Mouse (Mus musculus) central nervous system, embryonic 11.5 days (tissue): ENCODE data around the gene Myrip. TPM values are rescaled to one million over a fixed set of nuclear protein-coding genes. Genes with fewer than 3 reads are reported as not detected.

ENCODE experiments used
- polyA plus RNA-seq: library from polyadenylated mRNA; depleted of rRNA; stranded (reverse); fragments of >200 nt; gene quantifications from 2 replicates; pipeline ENCODE4 v1.2.3, GENCODE M21; 2012; rRNA removed

Gene Myrip
- polyA plus RNA-seq: 0.97 and 1.6 TPM in 2 replicates

DNA sequence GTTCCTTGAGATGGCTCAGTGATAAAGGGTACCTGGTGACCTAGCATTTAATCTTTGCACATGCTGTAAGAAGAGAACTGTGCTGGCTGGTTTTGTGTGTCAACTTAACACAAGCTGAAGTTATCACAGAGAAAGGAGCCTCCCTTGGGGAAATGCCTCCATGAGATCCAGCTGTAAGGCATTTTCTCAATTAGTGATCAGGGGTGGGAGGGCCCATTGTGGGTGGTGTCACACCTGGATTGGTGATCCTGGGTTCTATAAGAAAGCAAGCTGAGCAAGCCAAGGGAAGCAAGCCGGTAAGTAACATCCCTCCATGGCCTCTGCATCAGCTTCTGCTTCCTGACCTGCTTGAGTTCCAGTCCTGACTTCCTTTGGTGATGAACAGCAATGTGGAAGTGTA, at the start of gene Myrip:
TSS of gene Myrip (plus strand) at position 301 of the 400 bp plus-strand sequence.

DNA sequence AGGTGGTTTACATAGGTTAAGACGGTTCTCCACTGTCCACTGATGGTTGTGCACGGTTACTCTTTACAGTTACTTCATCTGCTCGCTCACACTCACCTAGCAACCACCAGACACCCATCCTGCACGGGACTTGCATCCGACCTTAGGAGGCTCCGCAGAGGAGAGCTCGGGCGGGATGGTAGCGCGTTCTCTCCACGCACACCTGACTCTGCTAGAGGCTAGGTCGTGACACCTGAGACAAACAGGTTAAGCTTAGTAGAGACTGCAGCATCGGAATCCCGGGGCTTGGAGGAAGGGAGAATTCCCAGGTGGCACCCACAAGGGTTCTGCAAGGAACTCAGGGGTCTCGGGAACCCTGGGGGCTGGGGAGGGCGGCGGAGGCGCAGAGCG, 190.7 kb downstream of the Myrip start, which contains the start of gene Eif1b:
TSS of gene Eif1b (plus strand) at position 223 of the 390 bp plus-strand sequence.

Other genes starting within 250 kb of the Myrip start
- 2.8 and 4.7 TPM in 2 replicates for gene Cx3cr1, start 231.6 kb upstream of the Myrip start, polyA plus RNA-seq
- gene Ccr8, start 209.4 kb upstream of the Myrip start, polyA plus RNA-seq: not detected in 2 replicates
- gene Slc25a38, start 191.1 kb upstream of the Myrip start, polyA plus RNA-seq: 34.7 and 35.3 TPM in 2 replicates
- gene Rpsa, start 173.8 kb upstream of the Myrip start, polyA plus RNA-seq: 2,315 and 2,737 TPM in 2 replicates
- gene Mobp, start 151.8 kb upstream of the Myrip start, polyA plus RNA-seq: 0.24 and 0.30 TPM in 2 replicates
- 101 and 115 TPM in 2 replicates for gene Eif1b, start 190.7 kb downstream of the Myrip start, polyA plus RNA-seq
- 0.12 and 0.76 TPM in 2 replicates for gene Entpd3, start 238.3 kb downstream of the Myrip start, polyA plus RNA-seq